In the genomic region with DNA sequence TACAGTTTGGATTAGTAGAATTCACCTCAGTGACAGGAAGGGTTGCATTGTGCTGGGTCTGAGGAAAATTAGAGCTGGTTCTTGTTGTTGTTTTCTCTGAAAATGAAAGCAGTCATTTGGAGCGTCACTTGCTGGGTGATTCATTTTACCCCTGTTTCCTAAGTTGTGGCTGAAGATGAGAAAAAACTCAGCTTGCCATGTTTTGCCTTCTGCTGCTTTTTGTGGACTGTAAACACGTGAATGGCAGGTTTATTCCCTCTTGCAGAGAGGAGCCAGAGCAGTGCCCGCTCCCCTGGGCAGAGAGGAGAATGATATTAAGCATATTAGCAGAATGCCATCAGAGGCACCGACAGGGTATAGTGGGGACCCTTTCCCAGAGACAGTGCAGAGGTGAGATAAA, we compare ENCODE assay signal across 8 mouse cellular contexts.
DNase-seq lines count a peak whose midpoint lies in the region; ATAC-seq and TF ChIP-seq lines count a peak whose summit lies in the region.

No protein-coding gene starts in this region.

- peak overlapping the region; percentile 46 for H3K9ac ChIP-seq in forebrain, embryonic 11.5 days (ENCODE audit: low read length)
- H3K9ac ChIP-seq in limb, embryonic 14.5 days (ENCODE audit: low read depth, low read length, severe bottlenecking): peak overlapping the region; percentile 75; the same call in 1 of the 2 replicates
- no peak overlapping the region for H3K9ac ChIP-seq in stomach, embryonic 14.5 days (replicated peaks; ENCODE audit: low read depth, low read length)

- DNase-seq in A20 (ENCODE audit: low read depth, low spot score): peak; percentile 43
- no peak for DNase-seq in forebrain, embryonic 11.5 days (ENCODE audit: low spot score)
- no peak for DNase-seq in limb, embryonic 14.5 days (ENCODE audit: low spot score)
- no peak for DNase-seq in urinary bladder, adult 2 months (ENCODE audit: low spot score)
- DNase-seq in cerebellum, adult 9-10 months: no peak

- WGBS in forebrain, embryonic 11.5 days: 15% methylated on average over 4 of the region's 4 CpGs
- WGBS in limb, embryonic 14.5 days: 15% methylated on average over 4 of the region's 4 CpGs
- WGBS in stomach, embryonic 14.5 days: 5% methylated on average over 4 of the region's 4 CpGs

- peak overlapping the region; percentile 54 for H3K4me2 ChIP-seq in forebrain, embryonic 11.5 days (ENCODE audit: low read depth, low read length, severe bottlenecking)
- peak overlapping the region; percentile 69 for H3K4me2 ChIP-seq in limb, embryonic 14.5 days (replicated peaks; ENCODE audit: low read depth, low read length, severe bottlenecking)
- H3K4me2 ChIP-seq in stomach, embryonic 14.5 days (replicated peaks; ENCODE audit: low read depth, low read length): peak overlapping the region; percentile 70

- H3K9me3 ChIP-seq in erythroblast, embryonic 14.5 days (ENCODE audit: control insufficient read depth, low read length): no peaks in the 10 kb centered on the region
- H3K9me3 ChIP-seq in forebrain, embryonic 11.5 days (ENCODE audit: control insufficient read depth, low read length): no peaks in the 10 kb centered on the region
- H3K9me3 ChIP-seq in limb, embryonic 14.5 days (ENCODE audit: control insufficient read depth, low read length): no peaks in the 10 kb centered on the region
- H3K9me3 ChIP-seq in stomach, embryonic 14.5 days (ENCODE audit: control insufficient read depth, low read depth, low read length): no peaks in the 10 kb centered on the region

- H3K4me3 ChIP-seq in erythroblast, embryonic 14.5 days (replicated peaks): peak overlapping the region; percentile 75
- peak overlapping the region; percentile 60 for H3K4me3 ChIP-seq in forebrain, embryonic 11.5 days (ENCODE audit: low read depth, low read length)
- H3K4me3 ChIP-seq in limb, embryonic 14.5 days (replicated peaks; ENCODE audit: low read length): peak overlapping the region; percentile 58
- peak overlapping the region; percentile 43 for H3K4me3 ChIP-seq in stomach, embryonic 14.5 days (ENCODE audit: low read depth, low read length)

- H3K36me3 ChIP-seq in erythroblast, embryonic 14.5 days (ENCODE audit: control insufficient read depth): peaks cover 25% of the 10 kb centered on the region
- no peaks in the 10 kb centered on the region for H3K36me3 ChIP-seq in forebrain, embryonic 11.5 days (ENCODE audit: control insufficient read depth, insufficient read depth, low read length)
- no peaks in the 10 kb centered on the region; the same call in 1 of the 2 replicates for H3K36me3 ChIP-seq in limb, embryonic 14.5 days (ENCODE audit: control insufficient read depth, insufficient read depth, low read length)
- no peaks in the 10 kb centered on the region for H3K36me3 ChIP-seq in stomach, embryonic 14.5 days (ENCODE audit: control insufficient read depth, insufficient read depth, low read length)

- no peak for ATAC-seq in erythroblast, adult 5-6 weeks (replicated peaks; ENCODE audit: low FRiP score, poor library complexity, severe bottlenecking)
- no peak for ATAC-seq in forebrain, embryonic 11.5 days (replicated peaks; ENCODE audit: low FRiP score)
- no peak for ATAC-seq in limb, embryonic 14.5 days (ENCODE audit: low FRiP score, low read depth)
- ATAC-seq in stomach, embryonic 14.5 days (ENCODE audit: insufficient number of reproducible peaks, insufficient read depth, low FRiP score, low read depth): no peak

- TF ChIP-seq POLR2A in limb, embryonic 14.5 days (IDR thresholded peaks at IDR 0.05; ENCODE audit: borderline replicate concordance, extremely low read depth, insufficient read depth, insufficient read length): no peak

- no peak overlapping the region; the same call in 1 of the 2 replicates for H3K27ac ChIP-seq in forebrain, embryonic 11.5 days (ENCODE audit: low read depth, low read length)
- H3K27ac ChIP-seq in limb, embryonic 14.5 days (replicated peaks; ENCODE audit: low read depth, low read length): no peak overlapping the region
- H3K27ac ChIP-seq in stomach, embryonic 14.5 days (ENCODE audit: low read length): no peak overlapping the region

- H3K4me1 ChIP-seq in erythroblast, embryonic 14.5 days (ENCODE audit: control insufficient read depth): peaks cover 60% of the 10 kb centered on the region
- peaks cover 10% of the 10 kb centered on the region for H3K4me1 ChIP-seq in forebrain, embryonic 11.5 days (replicated peaks; ENCODE audit: control insufficient read depth, insufficient read depth, low read length)
- peaks cover 25% of the 10 kb centered on the region for H3K4me1 ChIP-seq in limb, embryonic 14.5 days (ENCODE audit: control insufficient read depth, insufficient read depth, low read length)
- peaks cover 26% of the 10 kb centered on the region for H3K4me1 ChIP-seq in stomach, embryonic 14.5 days (ENCODE audit: control insufficient read depth, insufficient read depth, low read length)

- H3K27me3 ChIP-seq in erythroblast, embryonic 14.5 days (ENCODE audit: control insufficient read depth): no peaks in the 10 kb centered on the region
- H3K27me3 ChIP-seq in forebrain, embryonic 11.5 days (ENCODE audit: control insufficient read depth, insufficient read depth, low read length): no peaks in the 10 kb centered on the region
- H3K27me3 ChIP-seq in limb, embryonic 14.5 days (ENCODE audit: control insufficient read depth, insufficient read depth, low read length): no peaks in the 10 kb centered on the region
- H3K27me3 ChIP-seq in stomach, embryonic 14.5 days (ENCODE audit: control insufficient read depth, insufficient read depth, low read length): no peaks in the 10 kb centered on the region
